Mouse (Mus musculus): ENCODE measurements around the gene Arhgef19.

The Arhgef19 gene

GRCm38 (mm10) chr4:141284486-141284885 lies 45.2 kb downstream of the Arhgef19 start:
- no peak for DNase-seq (ENCODE audit: low spot score)

GRCm38 (mm10) chr4:141285128-141285527 lies 45.8 kb downstream of the Arhgef19 start:
- no peak for DNase-seq (ENCODE audit: low spot score)

- peak; percentile 51 for DNase-seq (ENCODE audit: low spot score)
These were observed 47.7 kb downstream of the Arhgef19 start for GRCm38 (mm10) chr4:141286860-141287517.

GRCm38 (mm10) chr4:141287518-141288004 lies 48.3 kb downstream of the Arhgef19 start:
- no peak for DNase-seq (ENCODE audit: low spot score)

- DNase-seq (ENCODE audit: low spot score), result no peak
These were observed 48.9 kb downstream of the Arhgef19 start for GRCm38 (mm10) chr4:141288152-141288551.

GRCm38 (mm10) chr4:141291571-141292375 lies 52.5 kb downstream of the Arhgef19 start:
- DNase-seq (ENCODE audit: low spot score), result no peak

GRCm38 (mm10) chr4:141295774-141296186 lies 56.5 kb downstream of the Arhgef19 start:
- DNase-seq (ENCODE audit: low spot score), result no peak

GRCm38 (mm10) chr4:141297934-141298333 lies 58.6 kb downstream of the Arhgef19 start:
- DNase-seq (ENCODE audit: low spot score), result no peak

GRCm38 (mm10) chr4:141299356-141299755 lies 60.1 kb downstream of the Arhgef19 start:
- DNase-seq (ENCODE audit: low spot score), result no peak

GRCm38 (mm10) chr4:141300196-141300595 lies 60.9 kb downstream of the Arhgef19 start:
- DNase-seq (ENCODE audit: low spot score), result no peak

GRCm38 (mm10) chr4:141301116-141301553 lies 61.8 kb downstream of the Arhgef19 start, which contains the start of gene Epha2:
TSS of gene Epha2 (plus strand) at chr4:141301240.
- DNase-seq (ENCODE audit: low spot score), result peak; percentile 68

GRCm38 (mm10) chr4:141301591-141302427 lies 62.5 kb downstream of the Arhgef19 start:
- no peak for DNase-seq (ENCODE audit: low spot score)

- DNase-seq (ENCODE audit: low spot score), result no peak
These were observed 63.4 kb downstream of the Arhgef19 start for GRCm38 (mm10) chr4:141302428-141303401.

- no peak for DNase-seq (ENCODE audit: low spot score)
These were observed 64.3 kb downstream of the Arhgef19 start for GRCm38 (mm10) chr4:141303402-141304222.

GRCm38 (mm10) chr4:141304223-141304611 lies 64.9 kb downstream of the Arhgef19 start:
- no peak for DNase-seq (ENCODE audit: low spot score)

GRCm38 (mm10) chr4:141306057-141306456 lies 66.8 kb downstream of the Arhgef19 start:
- DNase-seq (ENCODE audit: low spot score), result no peak

All from ovary, adult 18-20 months (tissue).